Mouse (Mus musculus): ENCODE measurements around the gene Rhot1. TPM values are rescaled to one million over a fixed set of nuclear protein-coding genes. Genes with fewer than 3 reads are reported as not detected.
"Not testable (repeated sequence)": the region's sequence is repeated elsewhere in the genome, so short reads cannot be mapped to it uniquely, and the experiment has no call there.

Gene Rhot1
- polyA plus RNA-seq, 1 experiment: 58.5 TPM

- DNase-seq (ENCODE audit: extremely low spot score in 1 of 2, low spot score in 1 of 2): no peak
Measured at GRCm38 (mm10) chr11:80190280-80190679, 18.5 kb upstream of the Rhot1 start.

GRCm38 (mm10) chr11:80193827-80194226 is 15.0 kb upstream of the Rhot1 start:
- DNase-seq (ENCODE audit: extremely low spot score in 1 of 2, low spot score in 1 of 2): no peak

GRCm38 (mm10) chr11:80196351-80196750 is 12.5 kb upstream of the Rhot1 start:
- no peak for DNase-seq (ENCODE audit: extremely low spot score in 1 of 2, low spot score in 1 of 2)

GRCm38 (mm10) chr11:80199316-80199715 is 9.5 kb upstream of the Rhot1 start:
- no peak for DNase-seq (ENCODE audit: extremely low spot score in 1 of 2, low spot score in 1 of 2)

- DNase-seq (ENCODE audit: extremely low spot score in 1 of 2, low spot score in 1 of 2): no peak
Measured at GRCm38 (mm10) chr11:80199773-80200172, 9.0 kb upstream of the Rhot1 start.

- DNase-seq (ENCODE audit: extremely low spot score in 1 of 2, low spot score in 1 of 2): no peak
Measured at GRCm38 (mm10) chr11:80200326-80200725, 8.5 kb upstream of the Rhot1 start.

- DNase-seq (ENCODE audit: extremely low spot score in 1 of 2, low spot score in 1 of 2): no peak
Measured at GRCm38 (mm10) chr11:80202296-80202695, 6.5 kb upstream of the Rhot1 start.

- no peak for DNase-seq (ENCODE audit: extremely low spot score in 1 of 2, low spot score in 1 of 2)
Measured at GRCm38 (mm10) chr11:80204037-80204436, 4.8 kb upstream of the Rhot1 start.

- DNase-seq (ENCODE audit: extremely low spot score in 1 of 2, low spot score in 1 of 2): no peak
Measured at GRCm38 (mm10) chr11:80204941-80205340, 3.9 kb upstream of the Rhot1 start.

- DNase-seq (ENCODE audit: extremely low spot score in 1 of 2, low spot score in 1 of 2): no peak
Measured at GRCm38 (mm10) chr11:80208465-80208859, 357 bp upstream of the Rhot1 start.

GRCm38 (mm10) chr11:80210321-80210720 is 1.5 kb downstream of the Rhot1 start:
- DNase-seq (ENCODE audit: extremely low spot score in 1 of 2, low spot score in 1 of 2): no peak

- DNase-seq (ENCODE audit: extremely low spot score in 1 of 2, low spot score in 1 of 2): no peak
Measured at GRCm38 (mm10) chr11:80212282-80212681, 3.5 kb downstream of the Rhot1 start.

- DNase-seq (ENCODE audit: extremely low spot score in 1 of 2, low spot score in 1 of 2): no peak
Measured at GRCm38 (mm10) chr11:80215291-80215690, 6.5 kb downstream of the Rhot1 start.

- DNase-seq (ENCODE audit: extremely low spot score in 1 of 2, low spot score in 1 of 2): peak in 1 of 2 experiments; percentile 11
Measured at GRCm38 (mm10) chr11:80218657-80219293, 10.0 kb downstream of the Rhot1 start.

GRCm38 (mm10) chr11:80230066-80230465 is 21.2 kb downstream of the Rhot1 start:
- DNase-seq (ENCODE audit: extremely low spot score in 1 of 2, low spot score in 1 of 2): not testable (repeated sequence)

GRCm38 (mm10) chr11:80237278-80237677 is 28.5 kb downstream of the Rhot1 start:
- DNase-seq (ENCODE audit: extremely low spot score in 1 of 2, low spot score in 1 of 2): no peak

- DNase-seq (ENCODE audit: extremely low spot score in 1 of 2, low spot score in 1 of 2): no peak
Measured at GRCm38 (mm10) chr11:80238306-80238705, 29.5 kb downstream of the Rhot1 start.

- DNase-seq (ENCODE audit: extremely low spot score in 1 of 2, low spot score in 1 of 2): no peak
Measured at GRCm38 (mm10) chr11:80247026-80247425, 38.2 kb downstream of the Rhot1 start.

- DNase-seq (ENCODE audit: extremely low spot score in 1 of 2, low spot score in 1 of 2): no peak
Measured at GRCm38 (mm10) chr11:80248531-80248930, 39.7 kb downstream of the Rhot1 start.

- no peak for DNase-seq (ENCODE audit: extremely low spot score in 1 of 2, low spot score in 1 of 2)
Measured at GRCm38 (mm10) chr11:80264137-80264536, 55.3 kb downstream of the Rhot1 start.

- DNase-seq (ENCODE audit: extremely low spot score in 1 of 2, low spot score in 1 of 2): no peak
Measured at GRCm38 (mm10) chr11:80271096-80271495, 62.3 kb downstream of the Rhot1 start.

GRCm38 (mm10) chr11:80275011-80275410 is 66.2 kb downstream of the Rhot1 start:
- DNase-seq (ENCODE audit: extremely low spot score in 1 of 2, low spot score in 1 of 2): no peak

- DNase-seq (ENCODE audit: extremely low spot score in 1 of 2, low spot score in 1 of 2): peak in 1 of 2 experiments; percentile 64
Measured at GRCm38 (mm10) chr11:80278054-80278453, 69.2 kb downstream of the Rhot1 start.
